Mouse (Mus musculus): ENCODE results near the gene Rora. TPM values are rescaled to one million over a fixed set of nuclear protein-coding genes. Genes with fewer than 3 reads are reported as not detected.

Gene Rora
- polyA plus RNA-seq, 1 experiment from 2014 or later, result 3.8 TPM

DNA sequence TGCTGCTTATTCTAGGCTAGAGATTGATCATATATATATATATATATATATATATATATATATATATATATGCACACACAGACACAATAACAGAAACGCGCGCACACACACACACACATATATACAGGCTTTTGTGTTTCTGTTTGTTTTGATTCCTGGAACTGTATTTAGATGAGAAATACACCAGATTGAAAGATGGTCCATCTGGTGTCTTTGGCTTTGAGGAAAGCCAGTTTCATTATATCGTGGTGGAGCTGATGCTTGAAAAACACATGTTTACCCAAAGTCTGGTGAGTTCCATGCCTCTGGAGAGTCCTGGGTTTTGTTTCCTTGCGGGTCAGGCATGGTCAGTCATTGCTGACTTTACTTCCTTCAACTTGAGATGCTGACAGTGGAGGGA is 169.7 kb downstream of the Rora start:
- H3K4me2 ChIP-seq (replicated peaks; ENCODE audit: low read depth, low read length), result no peak overlapping the region
- H3K27ac ChIP-seq (ENCODE audit: low read depth, low read length), result no peak overlapping the region
- no peaks in the 10 kb centered on the region for H3K36me3 ChIP-seq (ENCODE audit: control insufficient read depth, insufficient read depth, low read length)
- H3K4me1 ChIP-seq (replicated peaks; ENCODE audit: control insufficient read depth, insufficient read depth, low read length), result no peaks in the 10 kb centered on the region
- H3K9me3 ChIP-seq (ENCODE audit: control insufficient read depth, low read length), result no peaks in the 10 kb centered on the region
- ATAC-seq (ENCODE audit: low FRiP score) (no peak), DNase-seq (ENCODE audit: low spot score) (no peak)
- no peak overlapping the region for H3K9ac ChIP-seq (ENCODE audit: low read depth, low read length)
- 95% methylated on average over 5 of the region's 5 CpGs for WGBS
- H3K4me3 ChIP-seq (ENCODE audit: low read depth, low read length), result no peak overlapping the region
- no peaks in the 10 kb centered on the region for H3K27me3 ChIP-seq (ENCODE audit: control insufficient read depth, insufficient read depth, low read length)

DNA sequence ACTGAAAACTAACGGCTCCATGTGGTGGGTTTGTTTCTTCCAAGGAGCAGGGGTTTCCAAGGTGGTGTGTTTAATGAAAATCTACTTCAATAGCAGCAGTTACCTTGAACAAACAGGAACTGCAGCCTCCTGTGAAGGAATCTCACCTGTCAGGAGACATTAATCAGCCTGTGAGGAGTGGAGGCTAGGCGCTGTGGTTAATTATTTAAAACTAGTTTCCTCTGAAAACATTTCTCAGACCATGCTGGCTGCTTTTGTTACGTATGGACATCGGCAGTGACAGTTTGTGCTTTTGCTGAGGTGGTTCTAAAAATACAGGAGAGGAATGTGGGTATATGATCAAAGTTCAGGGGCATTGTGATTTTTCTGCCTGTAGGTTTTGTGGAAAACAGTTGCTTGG is 171.5 kb downstream of the Rora start:
- H3K27me3 ChIP-seq (ENCODE audit: control insufficient read depth, insufficient read depth, low read length), result no peaks in the 10 kb centered on the region
- H3K36me3 ChIP-seq (ENCODE audit: control insufficient read depth, insufficient read depth, low read length), result no peaks in the 10 kb centered on the region
- DNase-seq (ENCODE audit: low spot score) (no peak), ATAC-seq (ENCODE audit: low FRiP score) (no peak)
- no peak overlapping the region for H3K4me2 ChIP-seq (replicated peaks; ENCODE audit: low read depth, low read length)
- H3K9ac ChIP-seq (ENCODE audit: low read depth, low read length), result no peak overlapping the region
- H3K4me3 ChIP-seq (ENCODE audit: low read depth, low read length), result no peak overlapping the region
- H3K27ac ChIP-seq (ENCODE audit: low read depth, low read length), result no peak overlapping the region
- WGBS, result 67% methylated on average over 4 of the region's 4 CpGs
- no peaks in the 10 kb centered on the region for H3K9me3 ChIP-seq (ENCODE audit: control insufficient read depth, low read length)
- H3K4me1 ChIP-seq (replicated peaks; ENCODE audit: control insufficient read depth, insufficient read depth, low read length), result no peaks in the 10 kb centered on the region

DNA sequence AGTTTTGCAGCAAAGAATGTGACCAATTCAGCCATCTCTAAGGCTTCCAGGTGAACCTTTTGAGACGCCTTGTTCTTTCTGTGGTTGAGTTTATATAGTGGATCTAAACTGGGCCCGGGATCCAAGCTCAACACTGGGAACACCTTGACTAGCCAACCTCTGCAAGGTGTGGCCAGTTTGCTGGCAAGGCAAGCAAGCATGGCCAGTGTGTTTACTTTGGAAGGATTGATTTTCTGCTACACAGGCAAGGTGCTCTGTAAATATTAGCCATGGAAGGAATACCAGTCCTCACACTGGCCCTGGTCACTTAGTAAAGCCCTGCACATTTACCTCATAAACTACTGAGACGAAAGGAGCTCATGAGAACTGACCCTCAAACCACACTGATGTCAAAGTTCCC is 172.3 kb downstream of the Rora start:
- Histone ChIP-seq H3K4me2 (replicated peaks; ENCODE audit: low read depth, low read length) (no peak overlapping the region), H3K27ac (ENCODE audit: low read depth, low read length) (no peak overlapping the region), H3K4me3 (ENCODE audit: low read depth, low read length) (no peak overlapping the region), H3K9ac (ENCODE audit: low read depth, low read length) (no peak overlapping the region), H3K9me3 (ENCODE audit: control insufficient read depth, low read length) (no peaks in the 10 kb centered on the region), H3K27me3 (ENCODE audit: control insufficient read depth, insufficient read depth, low read length) (no peaks in the 10 kb centered on the region), H3K4me1 (replicated peaks; ENCODE audit: control insufficient read depth, insufficient read depth, low read length) (no peaks in the 10 kb centered on the region), H3K36me3 (ENCODE audit: control insufficient read depth, insufficient read depth, low read length) (no peaks in the 10 kb centered on the region)
- no peak for ATAC-seq (ENCODE audit: low FRiP score)
- WGBS, result 91% methylated on average over 3 of the region's 3 CpGs
- no peak for DNase-seq (ENCODE audit: low spot score)

DNA sequence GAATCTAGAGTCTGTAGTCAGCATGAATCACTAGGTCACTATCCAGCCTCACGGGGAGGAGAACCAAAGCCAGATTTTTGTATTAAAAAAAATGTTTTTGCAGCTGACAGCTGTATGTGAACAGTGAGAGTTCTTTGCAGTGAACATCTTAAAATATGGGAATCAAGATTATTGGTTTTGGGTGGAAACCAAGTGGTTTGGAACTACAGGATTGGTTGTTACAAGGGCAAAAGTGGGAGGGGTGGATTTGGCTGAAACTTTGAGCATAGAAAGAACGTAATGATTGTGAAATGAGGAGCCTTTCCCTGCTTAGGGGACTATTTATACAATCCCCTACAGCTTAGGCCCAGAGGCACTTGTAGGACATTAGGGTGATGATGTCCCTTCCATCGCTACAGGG is 173.9 kb downstream of the Rora start:
- H3K27ac ChIP-seq (ENCODE audit: low read depth, low read length), result no peak overlapping the region
- no peak overlapping the region for H3K4me2 ChIP-seq (replicated peaks; ENCODE audit: low read depth, low read length)
- H3K4me3 ChIP-seq (ENCODE audit: low read depth, low read length), result no peak overlapping the region
- WGBS, result 85% methylated on average over 3 of the region's 3 CpGs
- no peak overlapping the region for H3K9ac ChIP-seq (ENCODE audit: low read depth, low read length)
- DNase-seq (ENCODE audit: low spot score) (no peak), ATAC-seq (ENCODE audit: low FRiP score) (no peak)
- H3K27me3 ChIP-seq (ENCODE audit: control insufficient read depth, insufficient read depth, low read length), result no peaks in the 10 kb centered on the region
- H3K9me3 ChIP-seq (ENCODE audit: control insufficient read depth, low read length), result no peaks in the 10 kb centered on the region
- H3K4me1 ChIP-seq (replicated peaks; ENCODE audit: control insufficient read depth, insufficient read depth, low read length), result no peaks in the 10 kb centered on the region
- no peaks in the 10 kb centered on the region for H3K36me3 ChIP-seq (ENCODE audit: control insufficient read depth, insufficient read depth, low read length)

DNA sequence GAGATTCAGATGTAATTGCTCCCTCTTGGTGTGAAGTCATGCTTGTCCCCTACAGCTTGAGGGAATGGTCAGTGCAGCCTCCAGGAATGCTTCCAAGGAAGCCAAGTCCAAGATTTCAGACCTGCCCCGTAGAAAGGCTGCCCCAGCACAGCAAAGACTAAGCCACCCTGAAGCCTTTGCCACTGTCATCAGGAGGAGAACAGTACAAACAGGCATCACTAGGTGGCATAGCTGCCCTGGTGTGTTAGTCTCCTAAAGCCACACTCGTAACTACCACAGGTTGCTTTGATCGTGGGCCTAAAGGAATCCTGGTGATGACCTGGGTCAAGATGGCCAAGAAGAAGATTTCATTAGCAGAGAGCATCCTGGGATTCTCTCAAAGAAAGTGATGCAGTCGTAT is 176.3 kb downstream of the Rora start:
- H3K4me1 ChIP-seq (replicated peaks; ENCODE audit: control insufficient read depth, insufficient read depth, low read length), result no peaks in the 10 kb centered on the region
- ATAC-seq (ENCODE audit: low FRiP score) (no peak), DNase-seq (ENCODE audit: low spot score) (no peak)
- no peak overlapping the region for H3K4me2 ChIP-seq (replicated peaks; ENCODE audit: low read depth, low read length)
- no peak overlapping the region for H3K27ac ChIP-seq (ENCODE audit: low read depth, low read length)
- H3K27me3 ChIP-seq (ENCODE audit: control insufficient read depth, insufficient read depth, low read length), result no peaks in the 10 kb centered on the region
- H3K4me3 ChIP-seq (ENCODE audit: low read depth, low read length), result no peak overlapping the region
- WGBS, result 81% methylated on average over 4 of the region's 4 CpGs
- no peak overlapping the region for H3K9ac ChIP-seq (ENCODE audit: low read depth, low read length)
- H3K9me3 ChIP-seq (ENCODE audit: control insufficient read depth, low read length), result no peaks in the 10 kb centered on the region
- H3K36me3 ChIP-seq (ENCODE audit: control insufficient read depth, insufficient read depth, low read length), result no peaks in the 10 kb centered on the region

DNA sequence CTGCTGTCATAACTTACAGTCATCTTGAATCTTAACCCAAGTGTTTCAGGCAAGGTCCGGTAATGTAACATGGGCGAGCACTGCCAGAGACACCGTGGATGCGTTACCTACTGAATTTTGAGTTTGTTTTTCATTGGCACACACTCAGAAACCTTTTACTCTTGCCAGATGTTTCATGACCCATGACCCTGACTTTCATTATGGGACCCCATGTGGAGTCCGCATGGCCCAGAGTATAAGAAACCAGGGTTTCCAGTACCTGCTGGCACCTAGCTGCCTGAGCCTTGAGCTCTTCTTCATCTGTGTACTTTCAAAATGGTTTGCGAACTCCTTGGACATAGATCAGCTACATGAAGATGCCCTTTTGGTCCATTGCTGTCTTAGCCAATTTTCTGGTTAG is 179.7 kb downstream of the Rora start:
- DNase-seq (ENCODE audit: low spot score) (no peak), ATAC-seq (ENCODE audit: low FRiP score) (no peak)
- no peak overlapping the region for H3K27ac ChIP-seq (ENCODE audit: low read depth, low read length)

DNA sequence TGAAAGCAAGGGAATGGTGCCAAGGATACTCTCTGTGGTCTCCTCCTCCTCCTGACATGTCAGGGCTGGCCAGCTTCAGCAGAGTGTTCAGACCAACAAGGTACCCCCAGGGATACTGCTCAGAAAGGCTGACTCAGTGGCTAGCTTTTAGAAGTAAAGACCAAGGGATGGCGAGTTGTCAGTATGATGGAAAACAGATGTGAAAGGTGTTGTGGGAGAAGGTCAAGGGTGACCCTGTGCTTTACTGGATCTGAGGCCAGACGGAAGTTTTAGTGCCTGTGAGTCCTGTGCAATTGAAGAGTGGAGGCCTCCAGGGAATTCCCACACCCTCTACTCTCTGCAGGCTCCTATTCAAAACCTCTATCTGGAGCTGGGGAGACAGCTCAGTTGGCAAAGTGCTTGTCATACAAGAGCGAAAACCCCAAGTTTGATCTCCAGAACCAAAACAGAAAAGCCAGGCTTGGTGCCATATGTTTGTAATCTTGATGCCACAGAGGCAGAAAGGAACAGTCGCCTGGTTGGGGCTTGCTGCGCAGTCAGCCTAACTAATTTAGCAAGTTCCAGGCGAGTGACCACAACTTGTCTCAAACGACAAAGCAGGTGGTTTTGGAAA is 181.6 kb downstream of the Rora start:
- DNase-seq (ENCODE audit: low spot score), result no peak
- no peaks in the 10 kb centered on the region for H3K27me3 ChIP-seq (ENCODE audit: control insufficient read depth, insufficient read depth, low read length)
- WGBS, result 73% methylated on average over 7 of the region's 7 CpGs

More for the DNA sequence above, 179.7 kb downstream of the Rora start:
- H3K9me3 ChIP-seq (ENCODE audit: control insufficient read depth, low read length), result no peaks in the 10 kb centered on the region
- no peaks in the 10 kb centered on the region for H3K4me1 ChIP-seq (replicated peaks; ENCODE audit: control insufficient read depth, insufficient read depth, low read length)
- H3K9ac ChIP-seq (ENCODE audit: low read depth, low read length), result no peak overlapping the region
- H3K27me3 ChIP-seq (ENCODE audit: control insufficient read depth, insufficient read depth, low read length), result no peaks in the 10 kb centered on the region
- H3K4me2 ChIP-seq (replicated peaks; ENCODE audit: low read depth, low read length), result no peak overlapping the region
- WGBS, result 74% methylated on average over 6 of the region's 6 CpGs
- no peaks in the 10 kb centered on the region for H3K36me3 ChIP-seq (ENCODE audit: control insufficient read depth, insufficient read depth, low read length)
- no peak overlapping the region for H3K4me3 ChIP-seq (ENCODE audit: low read depth, low read length)

DNA sequence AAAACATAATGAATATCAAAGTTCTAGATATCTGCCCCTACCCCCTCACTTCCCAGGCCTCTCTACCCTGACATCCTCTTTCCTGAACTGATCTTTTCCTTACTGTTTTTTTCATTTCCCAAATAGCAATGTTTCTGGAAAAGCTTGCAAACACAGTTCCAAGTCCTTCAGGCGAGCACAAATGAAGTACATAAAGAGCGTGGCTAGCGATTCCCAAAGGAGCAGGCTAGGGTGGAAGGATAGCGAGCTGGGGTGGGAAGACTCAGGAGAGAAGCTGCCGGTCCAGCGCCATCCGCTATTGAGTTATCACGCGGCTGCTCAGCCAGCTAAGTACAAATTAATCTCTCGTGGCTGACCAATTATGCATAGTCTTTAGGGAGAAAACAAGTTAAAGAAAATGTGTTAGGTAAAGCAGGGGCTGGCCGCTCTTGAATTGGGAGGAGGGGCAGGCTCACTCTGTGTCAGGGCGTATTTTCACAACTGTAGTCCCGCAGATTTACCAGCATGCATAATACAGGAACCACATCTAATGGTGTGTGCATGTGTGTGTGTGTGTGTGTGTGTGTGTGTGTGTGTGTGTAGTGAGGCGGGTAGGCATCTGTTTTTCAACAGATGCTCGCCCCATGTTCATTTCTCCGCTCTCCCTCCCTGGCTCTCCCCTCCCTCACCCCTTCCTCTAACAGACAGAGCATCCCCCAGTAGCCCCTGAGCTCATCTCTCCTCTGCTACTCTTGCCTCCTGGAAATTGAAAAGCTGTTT is 188.7 kb downstream of the Rora start:
- ATAC-seq (ENCODE audit: low FRiP score) (no peak), DNase-seq (ENCODE audit: low spot score) (peak; percentile 17)
- Histone ChIP-seq H3K9ac (ENCODE audit: low read depth, low read length) (no peak overlapping the region), H3K4me2 (replicated peaks; ENCODE audit: low read depth, low read length) (no peak overlapping the region), H3K4me3 (ENCODE audit: low read depth, low read length) (no peak overlapping the region), H3K27me3 (ENCODE audit: control insufficient read depth, insufficient read depth, low read length) (no peaks in the 10 kb centered on the region), H3K36me3 (ENCODE audit: control insufficient read depth, insufficient read depth, low read length) (no peaks in the 10 kb centered on the region), H3K4me1 (replicated peaks; ENCODE audit: control insufficient read depth, insufficient read depth, low read length) (no peaks in the 10 kb centered on the region), H3K27ac (ENCODE audit: low read depth, low read length) (no peak overlapping the region), H3K9me3 (ENCODE audit: control insufficient read depth, low read length) (no peaks in the 10 kb centered on the region)
- WGBS, result 71% methylated on average over 16 of the region's 16 CpGs

More for the DNA sequence above, 181.6 kb downstream of the Rora start:
- Histone ChIP-seq H3K36me3 (ENCODE audit: control insufficient read depth, insufficient read depth, low read length) (no peaks in the 10 kb centered on the region), H3K9me3 (ENCODE audit: control insufficient read depth, low read length) (no peaks in the 10 kb centered on the region), H3K4me2 (replicated peaks; ENCODE audit: low read depth, low read length) (no peak overlapping the region), H3K4me3 (ENCODE audit: low read depth, low read length) (no peak overlapping the region), H3K9ac (ENCODE audit: low read depth, low read length) (no peak overlapping the region), H3K4me1 (replicated peaks; ENCODE audit: control insufficient read depth, insufficient read depth, low read length) (no peaks in the 10 kb centered on the region), H3K27ac (ENCODE audit: low read depth, low read length) (no peak overlapping the region)
- no peak for ATAC-seq (ENCODE audit: low FRiP score)

DNA sequence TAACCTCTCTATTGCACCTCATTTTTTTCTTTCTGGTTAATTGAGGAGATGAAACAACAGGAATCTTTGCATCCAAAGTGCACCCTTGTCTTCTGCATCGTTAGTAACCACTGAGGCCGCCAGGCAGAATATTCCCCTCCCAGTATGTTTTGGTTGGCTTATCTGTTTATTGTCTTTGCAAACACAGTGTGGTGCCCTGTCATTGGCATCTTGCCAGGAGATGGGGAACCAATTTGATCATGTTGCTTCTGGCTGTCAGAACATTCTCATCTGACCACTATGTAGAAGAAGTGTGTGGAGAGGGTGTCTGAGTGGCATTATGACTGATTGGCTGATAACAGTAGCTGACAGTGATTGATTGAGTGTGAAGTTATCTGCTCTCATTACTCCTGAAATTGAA is 192.0 kb downstream of the Rora start:
- H3K4me2 ChIP-seq (replicated peaks; ENCODE audit: low read depth, low read length), result no peak overlapping the region
- H3K9me3 ChIP-seq (ENCODE audit: control insufficient read depth, low read length), result no peaks in the 10 kb centered on the region
- no peaks in the 10 kb centered on the region for H3K4me1 ChIP-seq (replicated peaks; ENCODE audit: control insufficient read depth, insufficient read depth, low read length)
- WGBS, result 64% methylated on average over 2 of the region's 2 CpGs
- peak; percentile 20 for DNase-seq (ENCODE audit: low spot score)
- ATAC-seq (ENCODE audit: low FRiP score), result no peak
- H3K36me3 ChIP-seq (ENCODE audit: control insufficient read depth, insufficient read depth, low read length), result no peaks in the 10 kb centered on the region
- no peaks in the 10 kb centered on the region for H3K27me3 ChIP-seq (ENCODE audit: control insufficient read depth, insufficient read depth, low read length)
- no peak overlapping the region for H3K27ac ChIP-seq (ENCODE audit: low read depth, low read length)
- H3K4me3 ChIP-seq (ENCODE audit: low read depth, low read length), result no peak overlapping the region
- no peak overlapping the region for H3K9ac ChIP-seq (ENCODE audit: low read depth, low read length)
